Mouse (Mus musculus) retina, postnatal 7 days (tissue): Measurements from ENCODE around the gene Memo1.
"Not testable (repeated sequence)": the region's sequence is repeated elsewhere in the genome, so short reads cannot be mapped to it uniquely, and the experiment has no call there.

Source experiments
- DNase-seq: peaks from one replicate; pipeline ENCODE4 v3.0.0-alpha.2; 2012; ENCODE audit warnings: low read depth, low spot score

Memo1 gene

GRCm38 (mm10) chr17:74264333-74265155, 30.8 kb downstream of the Memo1 start:
- DNase-seq, result no peak

GRCm38 (mm10) chr17:74262415-74262814, 32.9 kb downstream of the Memo1 start:
- DNase-seq, result no peak

- no peak for DNase-seq
These were observed 50.0 kb downstream of the Memo1 start for GRCm38 (mm10) chr17:74245284-74245683.

GRCm38 (mm10) chr17:74242788-74243187, 52.5 kb downstream of the Memo1 start:
- no peak for DNase-seq

- DNase-seq, result no peak
These were observed 55.0 kb downstream of the Memo1 start for GRCm38 (mm10) chr17:74240322-74240721.

- DNase-seq, result no peak
These were observed 67.1 kb downstream of the Memo1 start for GRCm38 (mm10) chr17:74228131-74228759.

- no peak for DNase-seq
These were observed 78.0 kb downstream of the Memo1 start for GRCm38 (mm10) chr17:74217304-74217703.

GRCm38 (mm10) chr17:74212831-74213524, 82.3 kb downstream of the Memo1 start:
- not testable (repeated sequence) for DNase-seq

- DNase-seq, result no peak
These were observed 86.0 kb downstream of the Memo1 start for GRCm38 (mm10) chr17:74209143-74209908.

GRCm38 (mm10) chr17:74195943-74196342, 99.4 kb downstream of the Memo1 start:
- no peak for DNase-seq

- no peak for DNase-seq
These were observed 100.6 kb downstream of the Memo1 start for GRCm38 (mm10) chr17:74194755-74195154.

- no peak for DNase-seq
These were observed 101.9 kb downstream of the Memo1 start for GRCm38 (mm10) chr17:74193463-74193862.

GRCm38 (mm10) chr17:74191446-74191845, 103.9 kb downstream of the Memo1 start:
- DNase-seq, result no peak

GRCm38 (mm10) chr17:74186197-74186596, 109.1 kb downstream of the Memo1 start:
- no peak for DNase-seq

GRCm38 (mm10) chr17:74184739-74185138, 110.6 kb downstream of the Memo1 start:
- DNase-seq, result no peak

GRCm38 (mm10) chr17:74180889-74181288, 114.4 kb downstream of the Memo1 start:
- no peak for DNase-seq

- DNase-seq, result not testable (repeated sequence)
These were observed 115.7 kb downstream of the Memo1 start for GRCm38 (mm10) chr17:74179640-74180039.

- no peak for DNase-seq
These were observed 121.6 kb downstream of the Memo1 start for GRCm38 (mm10) chr17:74173726-74174125.

- no peak for DNase-seq
These were observed 122.5 kb downstream of the Memo1 start for GRCm38 (mm10) chr17:74172834-74173233.

GRCm38 (mm10) chr17:74159443-74159894, 135.9 kb downstream of the Memo1 start:
- DNase-seq, result peak; percentile 14

GRCm38 (mm10) chr17:74158161-74158560, 137.2 kb downstream of the Memo1 start:
- DNase-seq, result no peak
